Mouse (Mus musculus) MEL (cell line): ENCODE results near the gene Heg1. TPM values are rescaled to one million over a fixed set of nuclear protein-coding genes. Genes with fewer than 3 reads are reported as not detected.

Experiments
- DNase-seq: peaks from one replicate; pipeline ENCODE4 v3.0.0; 2011; ENCODE audit warnings: low read depth, low spot score
- H3K27ac ChIP-seq: 2 replicates; pipeline ENCODE4 v1.5.1; 2012; ENCODE audit warnings: low read depth, mild to moderate bottlenecking, control low read depth, low read length, moderate library complexity; ENCODE audit not compliant: control insufficient read depth
- H3K27me3 ChIP-seq, 2 experiments: fragments of 150-350 bp in 1 of 2; sonication (generic) in 1 of 2; 2 replicates each; pipeline ENCODE4 v1.6.1; 2012; ENCODE audit warnings: low read length in 2 of 2, mild to moderate bottlenecking in 2 of 2, improper control_type of control experiment in 1 of 2, moderate library complexity in 1 of 2; ENCODE audit not compliant: insufficient read depth in 2 of 2, control insufficient read depth in 1 of 2
- H3K36me3 ChIP-seq, 2 experiments: 2 replicates each; pipeline ENCODE4 v1.6.1; 2012 to 2014; ENCODE audit warnings: low read length in 2 of 2, improper control_type of control experiment in 1 of 2, inconsistent platforms in 1 of 2, mild to moderate bottlenecking in 1 of 2; ENCODE audit not compliant: insufficient read depth in 2 of 2, control insufficient read depth in 1 of 2
- H3K4me1 ChIP-seq, 2 experiments: fragments of 150-350 bp in 1 of 2; sonication (generic) in 1 of 2; 2 replicates each; pipeline ENCODE4 v1.6.1; 2012; ENCODE audit warnings: low read length in 2 of 2, improper control_type of control experiment in 1 of 2, mild to moderate bottlenecking in 1 of 2; ENCODE audit not compliant: insufficient read depth in 2 of 2, control insufficient read depth in 1 of 2
- H3K4me3 ChIP-seq, 2 experiments: fragments of 150-350 bp in 1 of 2; sonication (generic) in 1 of 2; 2 replicates each; pipeline ENCODE4 v1.5.1; 2012; ENCODE audit warnings: low read depth in 2 of 2, low read length in 2 of 2, mild to moderate bottlenecking in 2 of 2, moderate library complexity in 2 of 2, control low read depth in 1 of 2, improper control_type of control experiment in 1 of 2; ENCODE audit not compliant: control insufficient read depth in 1 of 2, insufficient read depth in 1 of 2
- H3K79me2 ChIP-seq: 2 replicates; pipeline ENCODE4 v1.6.1; 2012; ENCODE audit warnings: mild to moderate bottlenecking, low read length, moderate library complexity; ENCODE audit not compliant: control insufficient read depth, poor library complexity, insufficient read depth
- H3K9ac ChIP-seq: 2 replicates; pipeline ENCODE4 v1.6.1; 2012; ENCODE audit warnings: low read depth, mild to moderate bottlenecking, control low read depth, low read length, moderate library complexity; ENCODE audit not compliant: control insufficient read depth, poor library complexity, severe bottlenecking
- H3K9me3 ChIP-seq: fragments of 150-350 bp; sonication (generic); replicated peaks from 2 replicates; pipeline ENCODE4 v1.6.1; 2012; ENCODE audit warnings: mild to moderate bottlenecking, low read length, improper control_type of control experiment, moderate library complexity; ENCODE audit not compliant: insufficient read depth
- BHLHE40 ChIP-seq: IDR thresholded peaks from 2 replicates; pipeline ENCODE4 v1.6.1; 2012; ENCODE audit warnings: low read depth, mild to moderate bottlenecking, inconsistent platforms, low read length, improper control_type of control experiment, borderline replicate concordance
- CHD1 ChIP-seq: IDR thresholded peaks from 2 replicates; pipeline ENCODE4 v1.6.1; 2012; ENCODE audit warnings: low read depth, mild to moderate bottlenecking, inconsistent platforms, low read length, improper control_type of control experiment
- CHD2 ChIP-seq: IDR thresholded peaks from 2 replicates; pipeline ENCODE4 v1.6.1; 2011; ENCODE audit warnings: low read length, improper control_type of control experiment
- CTCF ChIP-seq, 3 experiments: IDR thresholded peaks in 2 of 3; conservative IDR thresholded peaks in 1 of 3; 2 replicates each; pipeline ENCODE4 v1.5.1; 2011 to 2012; ENCODE audit warnings: low read length in 3 of 3, low read depth in 2 of 3, mild to moderate bottlenecking in 2 of 3, improper control_type of control experiment in 1 of 3, inconsistent platforms in 1 of 3, mixed read lengths in 1 of 3, moderate library complexity in 1 of 3; ENCODE audit not compliant: control insufficient read depth in 1 of 3, insufficient read depth in 1 of 3, poor library complexity in 1 of 3, severe bottlenecking in 1 of 3
- E2F4 ChIP-seq: IDR thresholded peaks from 2 replicates; pipeline ENCODE4 v1.6.1; 2011; ENCODE audit warnings: low read depth, low read length, improper control_type of control experiment, borderline replicate concordance
- ELF1 ChIP-seq: IDR thresholded peaks from 2 replicates; pipeline ENCODE4 v1.6.1; 2014; ENCODE audit warnings: low read depth, mild to moderate bottlenecking, inconsistent platforms, low read length, improper control_type of control experiment, moderate library complexity
- EP300 ChIP-seq, 2 experiments: IDR thresholded peaks; 2 replicates each; pipeline ENCODE4 v1.6.1; 2011; ENCODE audit warnings: improper control_type of control experiment in 2 of 2, low read length in 2 of 2, low read depth in 1 of 2, mild to moderate bottlenecking in 1 of 2
- ETS1 ChIP-seq: IDR thresholded peaks from 2 replicates; pipeline ENCODE4 v1.6.1; 2012; ENCODE audit warnings: low read depth, mild to moderate bottlenecking, inconsistent platforms, low read length, improper control_type of control experiment, moderate library complexity
- GATA1 ChIP-seq: IDR thresholded peaks from 2 replicates; pipeline ENCODE4 v1.6.1; 2011; ENCODE audit warnings: low read depth, low read length, improper control_type of control experiment
- HCFC1 ChIP-seq: IDR thresholded peaks from 2 replicates; pipeline ENCODE4 v1.6.1; 2012; ENCODE audit warnings: low read depth, mild to moderate bottlenecking, inconsistent platforms, low read length, improper control_type of control experiment, moderate library complexity
- JUND ChIP-seq: IDR thresholded peaks from 2 replicates; pipeline ENCODE4 v1.6.1; 2011; ENCODE audit warnings: low read depth, mild to moderate bottlenecking, improper control_type of control experiment, low read length
- KAT2A ChIP-seq: conservative IDR thresholded peaks from 2 replicates; pipeline ENCODE4 v1.6.1; 2012; ENCODE audit warnings: low read depth, low read length, improper control_type of control experiment, inconsistent platforms
- MAFK ChIP-seq: IDR thresholded peaks from 2 replicates; pipeline ENCODE4 v1.6.1; 2011; ENCODE audit warnings: low read depth, mild to moderate bottlenecking, low read length, improper control_type of control experiment, borderline replicate concordance
- MAX ChIP-seq: IDR thresholded peaks from 2 replicates; pipeline ENCODE4 v1.6.1; 2011; ENCODE audit warnings: low read length, improper control_type of control experiment
- MAZ ChIP-seq: IDR thresholded peaks from 2 replicates; pipeline ENCODE4 v1.6.1; 2012; ENCODE audit warnings: low read depth, mild to moderate bottlenecking, inconsistent platforms, low read length, improper control_type of control experiment
- MEF2A ChIP-seq: IDR thresholded peaks from 2 replicates; pipeline ENCODE4 v1.6.1; 2014; ENCODE audit warnings: low read depth, mild to moderate bottlenecking, inconsistent platforms, low read length, improper control_type of control experiment; ENCODE audit not compliant: poor library complexity, insufficient replicate concordance, severe bottlenecking; ENCODE audit errors: extremely low read depth
- MXI1 ChIP-seq: IDR thresholded peaks from 2 replicates; pipeline ENCODE4 v1.6.1; 2011; ENCODE audit warnings: mild to moderate bottlenecking, low read depth, low read length, improper control_type of control experiment
- MYB ChIP-seq: IDR thresholded peaks from 2 replicates; pipeline ENCODE4 v1.6.1; 2011; ENCODE audit warnings: mild to moderate bottlenecking, low read depth, low read length, improper control_type of control experiment
- MYC ChIP-seq: IDR thresholded peaks from 2 replicates; pipeline ENCODE4 v1.6.1; 2011; ENCODE audit warnings: low read depth, mild to moderate bottlenecking, low read length, improper control_type of control experiment, moderate library complexity
- NELFE ChIP-seq: IDR thresholded peaks from 2 replicates; pipeline ENCODE4 v1.6.1; 2011; ENCODE audit warnings: low read depth, low read length, improper control_type of control experiment
- NRF1 ChIP-seq: IDR thresholded peaks from 2 replicates; pipeline ENCODE4 v1.6.1; 2014; ENCODE audit warnings: low read depth, mild to moderate bottlenecking, inconsistent platforms, low read length, improper control_type of control experiment, moderate library complexity; ENCODE audit not compliant: poor library complexity, insufficient read depth, severe bottlenecking
- POLR2A ChIP-seq, 2 experiments: IDR thresholded peaks; 2 replicates each; pipeline ENCODE4 v1.6.1; 2011 to 2012; ENCODE audit warnings: low read length in 2 of 2, mild to moderate bottlenecking in 2 of 2, control low read depth in 1 of 2, improper control_type of control experiment in 1 of 2, low read depth in 1 of 2, moderate library complexity in 1 of 2; ENCODE audit not compliant: control insufficient read depth in 1 of 2, insufficient read depth in 1 of 2, poor library complexity in 1 of 2
- POLR2AphosphoS2 ChIP-seq: IDR thresholded peaks from 2 replicates; pipeline ENCODE4 v1.6.1; 2011; ENCODE audit warnings: low read length, improper control_type of control experiment
- POLR2AphosphoS5 ChIP-seq: IDR thresholded peaks from 2 replicates; pipeline ENCODE4 v1.6.1; 2012; ENCODE audit warnings: low read depth, borderline replicate concordance, mild to moderate bottlenecking, inconsistent platforms, low read length, moderate library complexity, mixed read lengths
- RCOR1 ChIP-seq: IDR thresholded peaks from 2 replicates; pipeline ENCODE4 v1.6.1; 2012; ENCODE audit warnings: low read depth, mild to moderate bottlenecking, inconsistent platforms, low read length, improper control_type of control experiment
- SIN3A ChIP-seq: IDR thresholded peaks from 2 replicates; pipeline ENCODE4 v1.6.1; 2012; ENCODE audit warnings: low read length, improper control_type of control experiment, inconsistent platforms
- TAL1 ChIP-seq: IDR thresholded peaks from 2 replicates; pipeline ENCODE4 v1.6.1; 2012; ENCODE audit warnings: mild to moderate bottlenecking, inconsistent platforms, low read length, moderate library complexity, mixed read lengths
- TBP ChIP-seq: IDR thresholded peaks from 2 replicates; pipeline ENCODE4 v1.8.0; 2011; ENCODE audit warnings: low read depth, low read length, improper control_type of control experiment
- TCF12 ChIP-seq: IDR thresholded peaks from 2 replicates; pipeline ENCODE4 v1.6.1; 2014; ENCODE audit warnings: low read depth, mild to moderate bottlenecking, inconsistent platforms, low read length, improper control_type of control experiment, moderate library complexity
- UBTF ChIP-seq: IDR thresholded peaks from 2 replicates; pipeline ENCODE4 v1.6.1; 2012; ENCODE audit warnings: low read depth, mild to moderate bottlenecking, inconsistent platforms, low read length, improper control_type of control experiment, moderate library complexity, borderline replicate concordance; ENCODE audit not compliant: insufficient read depth
- USF1 ChIP-seq: IDR thresholded peaks from 2 replicates; pipeline ENCODE4 v1.6.1; 2014; ENCODE audit warnings: low read depth, mild to moderate bottlenecking, inconsistent platforms, low read length, improper control_type of control experiment, moderate library complexity
- USF2 ChIP-seq, 2 experiments: IDR thresholded peaks; 2 replicates each; pipeline ENCODE4 v1.6.1; 2011 to 2012; ENCODE audit warnings: improper control_type of control experiment in 2 of 2, low read length in 2 of 2, borderline replicate concordance in 1 of 2, inconsistent platforms in 1 of 2, low read depth in 1 of 2, mild to moderate bottlenecking in 1 of 2; ENCODE audit not compliant: insufficient read depth in 1 of 2
- ZC3H11A ChIP-seq: IDR thresholded peaks from 2 replicates; pipeline ENCODE4 v1.6.1; 2012; ENCODE audit warnings: low read depth, mild to moderate bottlenecking, inconsistent platforms, low read length, improper control_type of control experiment
- ZKSCAN1 ChIP-seq: IDR thresholded peaks from 2 replicates; pipeline ENCODE4 v1.6.1; 2012; ENCODE audit warnings: low read depth, mild to moderate bottlenecking, inconsistent platforms, low read length, improper control_type of control experiment, moderate library complexity
- ZMIZ1 ChIP-seq: IDR thresholded peaks from 2 replicates; pipeline ENCODE4 v1.6.1; 2012; ENCODE audit warnings: low read depth, mild to moderate bottlenecking, inconsistent platforms, low read length, improper control_type of control experiment, moderate library complexity
- ZNF384 ChIP-seq: IDR thresholded peaks from 2 replicates; pipeline ENCODE4 v1.6.1; 2012; ENCODE audit warnings: low read depth, mild to moderate bottlenecking, inconsistent platforms, low read length, improper control_type of control experiment
- polyA plus RNA-seq, 2 experiments: library from polyadenylated mRNA; stranded (reverse) in 1 of 2; unstranded in 1 of 2; fragments of >175 nt in 1 of 2; fragments of >200 nt in 1 of 2; gene quantifications; 2 replicates each; pipeline versions ENCODE4 v1.2.1 to v1.2.4; 2012; ENCODE audit warnings: low replicate concordance in 2 of 2, low read depth in 1 of 2; ENCODE audit not compliant: insufficient read length in 2 of 2, insufficient read depth in 1 of 2, missing spikeins in 1 of 2
- total RNA-seq: library from RNA; depleted of rRNA; stranded (reverse); fragments of 300-350 nt; gene quantifications from 2 replicates; pipeline ENCODE4 v1.2.3, GENCODE M21; 2012

The Heg1 gene
- total and polyA plus RNA-seq, 3 experiments = 4.1 to 72.0 (median 6.9) TPM

- H3K4me1 ChIP-seq = peaks cover 34 to 52% of the 10 kb centered on the region in 2 experiments
- H3K9me3 ChIP-seq = no peaks in the 10 kb centered on the region
- peak overlapping the region; percentile 96 for H3K27ac ChIP-seq
- peak; percentile 92 for DNase-seq
- H3K36me3 ChIP-seq = peaks cover 0 to 43% of the 10 kb centered on the region in 2 experiments; a peak in 2 of 4 replicates
- H3K27me3 ChIP-seq = no peaks in the 10 kb centered on the region
- H3K4me3 ChIP-seq = peak overlapping the region in 1 of 2 experiments; percentile 21; a peak in 3 of 4 replicates
- H3K9ac ChIP-seq = peak overlapping the region; percentile 49
- H3K79me2 ChIP-seq = no peaks in the 10 kb centered on the region
- TF ChIP-seq KAT2A = 0 out of 2 replicates have a peak, but pooled peaks have one; percentile 16
- no peak for TF ChIP-seq NRF1
- TF ChIP-seq MEF2A = no peak
- TF ChIP-seq CTCF (IDR thresholded peaks at IDR 0.05 in 2 of 3, conservative IDR thresholded peaks at IDR 0.05 in 1 of 3; ENCODE audit: control insufficient read depth in 1 of 3, insufficient read depth in 1 of 3, low read depth in 2 of 3, low read length in 3 of 3, poor library complexity in 1 of 3, severe bottlenecking in 1 of 3) = no peak
- peak; percentile 80 for TF ChIP-seq ZMIZ1
- TF ChIP-seq MYB = peak; percentile 100
- peak; percentile 66 for TF ChIP-seq CHD2
- no peak for TF ChIP-seq ZC3H11A
- TF ChIP-seq TCF12 = peak; percentile 94
- TF ChIP-seq ZKSCAN1 = no peak
- TF ChIP-seq MAFK = no peak
- peak; percentile 59; the same call in 1 of the 2 replicates for TF ChIP-seq RCOR1
- TF ChIP-seq JUND = no peak; the same call in none of the 2 replicates
- TF ChIP-seq TAL1 = peak; percentile 88
- TF ChIP-seq GATA1 = peak; percentile 93
- no peak for TF ChIP-seq UBTF
- peak; percentile 45; the same call in 1 of the 2 replicates for TF ChIP-seq MYC
- no peak for TF ChIP-seq CHD1
- peak; percentile 99 for TF ChIP-seq EP300 (IDR thresholded peaks at IDR 0.05; ENCODE audit: low read depth in 1 of 2, low read length in 2 of 2)
- peak; percentile 57; the same call in 1 of the 2 replicates for TF ChIP-seq BHLHE40
- peak; percentile 52; the same call in 1 of the 2 replicates for TF ChIP-seq TBP
- TF ChIP-seq POLR2AphosphoS5 = no peak
- TF ChIP-seq SIN3A = peak; percentile 98
- peak; percentile 88 for TF ChIP-seq ETS1
- no peak for TF ChIP-seq MXI1
- TF ChIP-seq USF2 (IDR thresholded peaks at IDR 0.05; ENCODE audit: borderline replicate concordance in 1 of 2, insufficient read depth in 1 of 2, low read depth in 1 of 2, low read length in 2 of 2) = no peak
- TF ChIP-seq MAZ = peak; percentile 66
- TF ChIP-seq HCFC1 = peak; percentile 58
- TF ChIP-seq MAX = no peak
- TF ChIP-seq NELFE = peak; percentile 21; the same call in 1 of the 2 replicates
- no peak for TF ChIP-seq USF1
- no peak for TF ChIP-seq POLR2AphosphoS2
- TF ChIP-seq ZNF384 = peak; percentile 94
- peak in 1 of 2 experiments; percentile 49; a peak in 1 of 4 replicates for TF ChIP-seq POLR2A (IDR thresholded peaks at IDR 0.05; ENCODE audit: control insufficient read depth in 1 of 2, insufficient read depth in 1 of 2, low read depth in 1 of 2, low read length in 2 of 2, poor library complexity in 1 of 2)
- TF ChIP-seq ELF1 = peak; percentile 58
- no peak for TF ChIP-seq E2F4
Observed at GRCm38 (mm10) chr16:33785092-33785704, 101.0 kb downstream of the Heg1 start.
